Mouse (Mus musculus) midbrain, embryonic 10.5 days (tissue): ENCODE results near the gene Pygl. TPM values are rescaled to one million over a fixed set of nuclear protein-coding genes. Genes with fewer than 3 reads are reported as not detected.

Source experiments
- DNase-seq: peaks from one replicate; pipeline ENCODE4 v3.0.0-alpha.2; 2017; ENCODE audit warnings: low spot score
- H3K27ac ChIP-seq: fragments of 300-500 bp; sonication (generic); replicated peaks from 2 replicates; pipeline ENCODE4 v1.5.1; 2016; ENCODE audit warnings: mild to moderate bottlenecking
- H3K27me3 ChIP-seq: fragments of 300-500 bp; sonication (generic); 2 replicates; pipeline ENCODE4 v1.6.1; 2016; ENCODE audit warnings: low read depth, mild to moderate bottlenecking; ENCODE audit not compliant: poor library complexity, severe bottlenecking
- H3K36me3 ChIP-seq: fragments of 300-500 bp; sonication (generic); 2 replicates; pipeline ENCODE4 v1.6.1; 2016; ENCODE audit warnings: mild to moderate bottlenecking, moderate library complexity
- H3K4me1 ChIP-seq: fragments of 300-500 bp; sonication (generic); 2 replicates; pipeline ENCODE4 v1.6.1; 2016
- H3K4me3 ChIP-seq: fragments of 300-500 bp; sonication (generic); 2 replicates; pipeline ENCODE4 v1.5.1; 2016; ENCODE audit warnings: mild to moderate bottlenecking, moderate library complexity
- H3K9me3 ChIP-seq: fragments of 300-500 bp; sonication (generic); replicated peaks from 2 replicates; pipeline ENCODE4 v1.6.1; 2016; ENCODE audit warnings: mild to moderate bottlenecking
- WGBS: fragments of 180-500 bp; shearing (Covaris S2); methylation state at CpG from one replicate; pipeline ENCODE4 v1.1.7; 2016; 5-methylcytosine and 5-hydroxymethylcytosine counted together
- polyA plus RNA-seq: library from polyadenylated mRNA; unstranded; fragments of >200 nt; fragmentation: Nextera tagmentation; extraction: Ambion mirVana; gene quantifications from 2 replicates; pipeline ENCODE4 v1.2.1, GENCODE M21; 2016

Pygl gene
- 9.7 and 10.9 TPM in 2 replicates for polyA plus RNA-seq

GRCm38 (mm10) chr12:70231294-70231693 lies at the start of gene Pygl:
TSS of gene Pygl (minus strand) at chr12:70231488.
- DNase-seq = no peak
- Histone ChIP-seq H3K27me3 (peaks cover 49% of the 10 kb centered on the region), H3K4me3 (no peak within 1 kb of the TSS), H3K4me1 (peaks cover 45% of the 10 kb centered on the region), H3K27ac (no peak within 1 kb of the TSS), H3K36me3 (no peaks in the 10 kb centered on the region), H3K9me3 (no peaks in the 10 kb centered on the region)
- WGBS = 85% methylated on average over 2 of the region's 2 CpGs

- Histone ChIP-seq H3K4me3 (no peak overlapping the region), H3K27ac (no peak overlapping the region), H3K4me1 (peaks cover 9% of the 10 kb centered on the region), H3K27me3 (no peaks in the 10 kb centered on the region), H3K9me3 (no peaks in the 10 kb centered on the region), H3K36me3 (peaks cover 37% of the 10 kb centered on the region)
- no peak for DNase-seq
- WGBS = 94% methylated on average over 2 of the region's 2 CpGs
These were observed 49.6 kb upstream of the Pygl start for GRCm38 (mm10) chr12:70280930-70281329.

- Histone ChIP-seq H3K27ac (no peak overlapping the region), H3K9me3 (no peaks in the 10 kb centered on the region), H3K4me3 (no peak overlapping the region), H3K4me1 (peaks cover 5% of the 10 kb centered on the region), H3K36me3 (peaks cover 43% of the 10 kb centered on the region), H3K27me3 (no peaks in the 10 kb centered on the region)
- DNase-seq = no peak
- 91% methylated on average over 10 of the region's 10 CpGs for WGBS
These were observed 49.1 kb upstream of the Pygl start for GRCm38 (mm10) chr12:70280381-70280780.

- no peaks in the 10 kb centered on the region; the same call in 1 of the 2 replicates for H3K27me3 ChIP-seq
- H3K9me3 ChIP-seq = no peaks in the 10 kb centered on the region
- DNase-seq = no peak
- WGBS = 82% methylated on average over 12 of the region's 12 CpGs
- H3K27ac ChIP-seq = 0 out of 2 replicates have a peak overlapping the region, but pooled peaks have one; percentile 7
- H3K36me3 ChIP-seq = peaks cover 49% of the 10 kb centered on the region
- H3K4me1 ChIP-seq = no peaks in the 10 kb centered on the region; the same call in 1 of the 2 replicates
- H3K4me3 ChIP-seq = no peak overlapping the region
These were observed 46.0 kb upstream of the Pygl start for GRCm38 (mm10) chr12:70277071-70277939.

GRCm38 (mm10) chr12:70269724-70270123 lies 38.4 kb upstream of the Pygl start:
- H3K4me1 ChIP-seq = peaks cover 16% of the 10 kb centered on the region
- H3K9me3 ChIP-seq = no peaks in the 10 kb centered on the region
- peaks cover 13% of the 10 kb centered on the region for H3K27me3 ChIP-seq
- no peak overlapping the region for H3K27ac ChIP-seq
- WGBS = 72% methylated on average over 6 of the region's 6 CpGs
- no peak for DNase-seq
- H3K4me3 ChIP-seq = no peak overlapping the region
- peaks cover 26% of the 10 kb centered on the region for H3K36me3 ChIP-seq

GRCm38 (mm10) chr12:70267314-70267713 lies 36.0 kb upstream of the Pygl start:
- no peaks in the 10 kb centered on the region for H3K9me3 ChIP-seq
- no peak overlapping the region for H3K27ac ChIP-seq
- peaks cover 22% of the 10 kb centered on the region for H3K27me3 ChIP-seq
- WGBS = 91% methylated on average over 9 of the region's 9 CpGs
- no peak for DNase-seq
- peaks cover 30% of the 10 kb centered on the region for H3K4me1 ChIP-seq
- H3K4me3 ChIP-seq = no peak overlapping the region
- peaks cover 25% of the 10 kb centered on the region for H3K36me3 ChIP-seq

GRCm38 (mm10) chr12:70266494-70266931 lies 35.2 kb upstream of the Pygl start:
- Histone ChIP-seq H3K4me1 (peaks cover 30% of the 10 kb centered on the region), H3K27me3 (peaks cover 30% of the 10 kb centered on the region), H3K4me3 (no peak overlapping the region), H3K9me3 (no peaks in the 10 kb centered on the region), H3K36me3 (peaks cover 19% of the 10 kb centered on the region), H3K27ac (no peak overlapping the region)
- WGBS = 42% methylated on average over 8 of the region's 8 CpGs
- no peak for DNase-seq

- H3K36me3 ChIP-seq = peaks cover 24% of the 10 kb centered on the region
- 23% methylated on average over 7 of the region's 7 CpGs for WGBS
- H3K27ac ChIP-seq = no peak overlapping the region
- H3K4me3 ChIP-seq = no peak overlapping the region
- peaks cover 30% of the 10 kb centered on the region for H3K4me1 ChIP-seq
- peak; percentile 27 for DNase-seq
- no peaks in the 10 kb centered on the region for H3K9me3 ChIP-seq
- H3K27me3 ChIP-seq = peaks cover 43% of the 10 kb centered on the region
These were observed 32.4 kb upstream of the Pygl start for GRCm38 (mm10) chr12:70263721-70264120.

- Histone ChIP-seq H3K27ac (no peak overlapping the region), H3K36me3 (peaks cover 15% of the 10 kb centered on the region), H3K4me1 (peaks cover 26% of the 10 kb centered on the region), H3K27me3 (peaks cover 43% of the 10 kb centered on the region), H3K9me3 (no peaks in the 10 kb centered on the region), H3K4me3 (no peak overlapping the region)
- no peak for DNase-seq
- 92% methylated on average over 17 of the region's 17 CpGs for WGBS
These were observed 31.1 kb upstream of the Pygl start for GRCm38 (mm10) chr12:70262271-70262953.

- WGBS = 83% methylated on average over 15 of the region's 15 CpGs
- Histone ChIP-seq H3K27ac (no peak overlapping the region; the same call in 1 of the 2 replicates), H3K4me3 (no peak overlapping the region), H3K36me3 (peaks cover 7% of the 10 kb centered on the region; the same call in 1 of the 2 replicates), H3K9me3 (no peaks in the 10 kb centered on the region), H3K4me1 (peaks cover 54% of the 10 kb centered on the region), H3K27me3 (no peaks in the 10 kb centered on the region)
- no peak for DNase-seq
These were observed 20.1 kb upstream of the Pygl start for GRCm38 (mm10) chr12:70251210-70251884.

- Histone ChIP-seq H3K4me3 (no peak overlapping the region), H3K36me3 (peaks cover 17% of the 10 kb centered on the region; the same call in 1 of the 2 replicates), H3K27me3 (no peaks in the 10 kb centered on the region), H3K27ac (peak overlapping the region; percentile 10; the same call in 1 of the 2 replicates), H3K4me1 (peaks cover 52% of the 10 kb centered on the region), H3K9me3 (no peaks in the 10 kb centered on the region)
- DNase-seq = no peak
- 89% methylated on average over 10 of the region's 10 CpGs for WGBS
These were observed 18.4 kb upstream of the Pygl start for GRCm38 (mm10) chr12:70249616-70250157.
